Mouse (Mus musculus): ENCODE measurements around the gene Gm3182.
"Not testable (repeated sequence)": the region's sequence is repeated elsewhere in the genome, so short reads cannot be mapped to it uniquely, and the experiment has no call there.

Gene Gm3182

DNA sequence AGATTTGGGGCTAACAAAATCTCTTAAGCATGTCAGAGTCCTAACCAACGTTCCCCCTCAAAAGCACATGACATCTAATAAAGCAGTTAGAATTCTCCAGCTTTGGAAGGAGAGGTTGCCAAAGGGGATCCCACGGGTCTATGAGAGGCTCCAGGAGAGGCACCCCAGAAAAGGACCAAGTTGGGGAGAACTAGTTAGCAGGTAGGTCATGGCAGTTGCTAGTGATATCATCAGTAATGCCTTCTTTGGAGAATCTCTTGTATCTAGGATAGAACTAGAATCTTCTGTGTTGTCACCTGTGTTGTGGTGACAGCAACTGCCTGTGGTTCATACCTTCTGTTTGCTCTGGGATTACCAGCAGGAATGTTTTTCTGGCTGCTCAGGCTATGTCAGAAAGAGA is at the start of gene Gm3182:
TSS of gene Gm3182 (plus strand) at position 301 of the 400 bp plus-strand sequence.
- in situ Hi-C loops (cut with MboI; ENCODE audit: low sequenced_read_pairs): not testable (repeated sequence)

DNA sequence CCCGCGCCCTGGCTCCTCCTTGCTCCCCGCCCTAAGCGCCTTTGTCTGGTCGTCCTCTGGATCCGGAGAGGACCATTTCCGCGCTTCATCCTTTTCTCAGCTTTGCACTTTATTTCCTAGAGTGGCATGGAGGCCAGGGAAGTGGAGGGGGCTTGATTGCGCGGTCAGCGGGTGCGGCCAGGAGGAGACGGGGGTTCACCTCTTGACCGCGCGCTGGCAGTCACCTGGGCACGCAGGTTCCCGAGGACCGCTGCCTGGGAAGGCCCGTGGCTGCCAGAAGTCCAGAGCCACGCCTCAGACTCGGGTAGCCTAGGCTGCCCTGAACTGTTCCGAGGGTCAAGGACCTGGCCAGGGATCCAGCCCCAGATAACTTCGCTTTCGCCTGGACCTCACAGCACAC is 17.9 kb downstream of the Gm3182 start:
- in situ Hi-C loops (cut with MboI; ENCODE audit: low sequenced_read_pairs): not testable (repeated sequence)
